Mouse (Mus musculus) forebrain, embryonic 16.5 days (tissue): ENCODE measurements at regions not wholly inside any gene's neighbourhood (a gene's known extent, or its start where the extent isn't known, plus 50 kb on each side); places are given as distances from the start of the nearest gene placed in this dataset.

Experiments used
- ATAC-seq: fragments of 200-750 bp; cut with Nextera tagmentation; 2 replicates; pipeline ENCODE4 v1.8.0; 2017; ENCODE audit warnings: mild to moderate bottlenecking, moderate library complexity
- H3K27ac ChIP-seq: fragments of 300-500 bp; sonication (generic); 2 replicates; pipeline ENCODE4 v1.5.1; 2014; ENCODE audit warnings: low read length, control low read depth
- H3K27me3 ChIP-seq: fragments of 300-500 bp; sonication (generic); replicated peaks from 2 replicates; pipeline ENCODE4 v1.6.1; 2014; ENCODE audit warnings: low read length; ENCODE audit not compliant: control insufficient read depth, insufficient read depth
- H3K36me3 ChIP-seq: fragments of 300-500 bp; sonication (generic); 2 replicates; pipeline ENCODE4 v1.6.1; 2014; ENCODE audit not compliant: control insufficient read depth, insufficient read depth
- H3K4me1 ChIP-seq: fragments of 300-500 bp; sonication (generic); replicated peaks from 2 replicates; pipeline ENCODE4 v1.6.1; 2014; ENCODE audit warnings: low read length; ENCODE audit not compliant: control insufficient read depth, insufficient read depth
- H3K4me2 ChIP-seq: fragments of 300-500 bp; sonication (generic); 2 replicates; pipeline ENCODE4 v1.6.1; 2014; ENCODE audit warnings: mild to moderate bottlenecking, low read length, control low read depth
- H3K4me3 ChIP-seq: fragments of 300-500 bp; sonication (generic); replicated peaks from 2 replicates; pipeline ENCODE4 v1.5.1; 2014; ENCODE audit warnings: mild to moderate bottlenecking, low read length, control low read depth
- H3K9ac ChIP-seq: fragments of 300-500 bp; sonication (generic); replicated peaks from 2 replicates; pipeline ENCODE4 v1.6.1; 2014; ENCODE audit warnings: low read depth, low read length, control low read depth
- H3K9me3 ChIP-seq: fragments of 300-500 bp; sonication (generic); 2 replicates; pipeline ENCODE4 v1.6.1; 2016; ENCODE audit warnings: low read length; ENCODE audit not compliant: control insufficient read depth
- WGBS: fragments of 180-500 bp; shearing (Covaris S2); extraction: QIAGEN DNeasy Blood & Tissue Kit; methylation state at CpG from one replicate; pipeline ENCODE4 v1.1.7; 2014; 5-methylcytosine and 5-hydroxymethylcytosine counted together

DNA sequence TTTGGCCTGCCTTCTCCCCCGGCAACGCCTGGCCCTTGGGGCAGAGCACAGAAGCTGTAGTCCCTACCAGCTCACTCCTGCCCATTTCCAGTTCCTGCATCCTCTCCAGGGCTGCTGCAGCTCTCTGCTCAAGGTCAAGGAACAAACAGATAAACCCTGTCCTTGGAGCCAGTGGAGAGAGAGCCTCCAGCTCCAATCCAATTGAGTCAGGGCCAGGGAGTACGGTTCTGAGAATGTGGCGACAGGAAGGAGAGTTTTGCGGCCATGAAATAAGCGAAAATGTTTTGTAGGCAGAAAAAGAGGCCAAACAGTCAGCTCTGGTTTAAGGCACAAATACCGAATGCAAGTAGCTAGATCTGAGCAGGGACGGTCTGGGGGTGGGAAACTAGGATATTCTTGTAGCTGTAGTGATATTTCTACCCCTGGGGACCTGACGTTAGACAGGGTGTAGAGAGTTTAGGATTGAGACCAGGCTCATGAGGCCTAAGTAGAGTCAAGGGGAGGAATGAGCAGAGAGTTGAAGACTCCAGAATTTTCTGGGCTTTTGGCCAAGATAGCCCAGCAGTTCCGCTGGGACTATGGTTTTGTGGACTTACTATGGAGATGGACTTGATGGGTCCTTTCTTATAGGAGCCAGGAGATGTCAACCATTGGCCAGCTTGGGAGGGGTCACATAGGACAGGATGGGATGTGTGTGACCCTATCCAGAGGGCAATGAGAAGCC, 90.5 kb downstream of the Cstad start:
- Histone ChIP-seq H3K27me3 (no peaks in the 10 kb centered on the region), H3K9me3 (no peaks in the 10 kb centered on the region), H3K27ac (peak overlapping the region; percentile 49), H3K36me3 (no peaks in the 10 kb centered on the region), H3K4me1 (peaks cover 35% of the 10 kb centered on the region), H3K9ac (no peak overlapping the region), H3K4me3 (no peak overlapping the region), H3K4me2 (no peak overlapping the region)
- 70% methylated on average over 10 of the region's 10 CpGs for WGBS
- ATAC-seq, result no peak

GRCm38 (mm10) chr2:30684461-30684860, 89.6 kb downstream of the Cstad start:
- Histone ChIP-seq H3K4me1 (peaks cover 35% of the 10 kb centered on the region), H3K36me3 (no peaks in the 10 kb centered on the region), H3K9ac (no peak overlapping the region), H3K4me2 (no peak overlapping the region), H3K27ac (no peak overlapping the region), H3K4me3 (no peak overlapping the region), H3K9me3 (no peaks in the 10 kb centered on the region), H3K27me3 (no peaks in the 10 kb centered on the region)
- WGBS, result 94% methylated on average over 6 of the region's 6 CpGs
- no peak for ATAC-seq

DNA sequence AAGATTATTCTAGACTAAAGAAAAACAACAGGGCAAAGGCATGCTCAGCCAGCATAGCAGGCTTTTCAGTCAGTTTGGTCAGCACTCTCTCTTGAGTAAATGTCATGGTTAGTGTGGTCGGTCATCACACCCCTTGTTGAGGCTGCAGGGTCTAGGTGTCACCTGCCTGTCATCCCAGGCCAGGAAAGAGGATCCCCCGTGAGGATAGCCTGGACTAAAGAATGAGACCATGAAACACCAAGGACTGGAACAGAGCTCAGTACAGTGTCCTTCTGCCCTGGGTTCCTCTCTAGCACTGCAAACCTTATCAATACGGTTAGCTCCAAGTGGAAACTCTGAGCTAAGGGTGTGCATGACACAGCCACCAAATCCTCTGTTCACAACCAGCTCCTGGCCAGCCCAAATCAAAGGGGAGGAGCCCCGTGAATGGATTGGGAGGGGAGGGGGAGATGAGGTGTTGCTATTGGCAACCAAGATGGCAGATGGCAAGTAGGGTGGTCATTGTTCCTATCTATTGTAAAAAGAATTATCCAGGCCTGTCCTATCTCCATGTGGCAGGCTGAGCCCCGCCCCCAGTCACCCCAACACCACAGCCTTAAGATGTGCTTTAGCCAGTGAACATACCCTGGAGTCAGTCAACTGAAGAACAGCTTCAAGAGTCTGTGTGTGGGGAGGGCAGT, 87.4 kb downstream of the Cstad start:
- H3K27me3 ChIP-seq, result no peaks in the 10 kb centered on the region
- no peaks in the 10 kb centered on the region for H3K9me3 ChIP-seq
- no peak overlapping the region for H3K9ac ChIP-seq
- no peak overlapping the region for H3K4me2 ChIP-seq
- H3K4me3 ChIP-seq, result no peak overlapping the region
- 41% methylated on average over 5 of the region's 5 CpGs for WGBS
- H3K27ac ChIP-seq, result peak overlapping the region; percentile 61
- peaks cover 36% of the 10 kb centered on the region for H3K4me1 ChIP-seq
- no peak for ATAC-seq
- no peaks in the 10 kb centered on the region for H3K36me3 ChIP-seq

GRCm38 (mm10) chr2:30681642-30682041, 86.8 kb downstream of the Cstad start:
- Histone ChIP-seq H3K27me3 (no peaks in the 10 kb centered on the region), H3K9me3 (no peaks in the 10 kb centered on the region), H3K27ac (peak overlapping the region; percentile 61), H3K4me3 (no peak overlapping the region), H3K36me3 (no peaks in the 10 kb centered on the region), H3K4me1 (peaks cover 35% of the 10 kb centered on the region), H3K4me2 (no peak overlapping the region), H3K9ac (no peak overlapping the region)
- 57% methylated on average over 2 of the region's 2 CpGs for WGBS
- ATAC-seq, result no peak

DNA sequence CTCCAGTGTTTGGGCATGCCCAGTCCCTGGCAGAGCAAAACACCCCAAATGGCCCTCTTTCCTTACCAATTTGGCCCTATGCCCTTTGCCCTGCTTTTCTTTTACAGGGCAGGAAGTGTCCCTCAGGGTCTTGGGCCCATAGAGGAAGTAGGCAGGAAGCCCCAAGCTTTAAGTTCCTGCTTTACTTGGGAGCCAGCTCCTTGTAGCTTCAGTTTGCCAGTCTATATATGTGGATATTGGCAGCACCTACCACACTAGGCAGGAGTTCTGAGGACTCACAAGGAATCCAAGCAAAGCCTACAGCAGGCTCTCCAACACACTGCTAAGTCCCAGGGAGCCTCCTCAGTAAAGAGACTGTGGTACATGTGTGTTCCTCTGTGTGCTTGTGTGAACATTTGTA, 84.2 kb downstream of the Cstad start:
- H3K9me3 ChIP-seq, result no peaks in the 10 kb centered on the region
- H3K9ac ChIP-seq, result no peak overlapping the region
- peaks cover 32% of the 10 kb centered on the region for H3K4me1 ChIP-seq
- no peak for ATAC-seq
- no peaks in the 10 kb centered on the region for H3K36me3 ChIP-seq
- no peak overlapping the region for H3K4me3 ChIP-seq
- H3K27me3 ChIP-seq, result no peaks in the 10 kb centered on the region
- no peak overlapping the region for H3K27ac ChIP-seq
- H3K4me2 ChIP-seq, result no peak overlapping the region

GRCm38 (mm10) chr2:30677498-30677897, 82.7 kb downstream of the Cstad start:
- Histone ChIP-seq H3K9ac (peak overlapping the region; percentile 76), H3K4me1 (peaks cover 29% of the 10 kb centered on the region), H3K27ac (peak overlapping the region; percentile 99), H3K27me3 (no peaks in the 10 kb centered on the region), H3K4me3 (peak overlapping the region; percentile 33), H3K9me3 (no peaks in the 10 kb centered on the region), H3K36me3 (no peaks in the 10 kb centered on the region), H3K4me2 (peak overlapping the region; percentile 64)
- ATAC-seq, result no peak
- WGBS, result 4% methylated on average over 5 of the region's 5 CpGs

GRCm38 (mm10) chr2:30676833-30677459, 82.1 kb downstream of the Cstad start:
- Histone ChIP-seq H3K4me2 (peak overlapping the region; percentile 64), H3K9ac (peak overlapping the region; percentile 76), H3K9me3 (no peaks in the 10 kb centered on the region), H3K36me3 (no peaks in the 10 kb centered on the region), H3K4me3 (peak overlapping the region; percentile 33), H3K27ac (peak overlapping the region; percentile 99), H3K4me1 (peaks cover 24% of the 10 kb centered on the region), H3K27me3 (no peaks in the 10 kb centered on the region)
- WGBS, result under 1% methylated on average over 44 of the region's 44 CpGs
- peak; percentile 85 for ATAC-seq

GRCm38 (mm10) chr2:30676450-30676832, 81.6 kb downstream of the Cstad start:
- H3K9ac ChIP-seq, result peak overlapping the region; percentile 76
- ATAC-seq, result peak; percentile 42
- H3K9me3 ChIP-seq, result no peaks in the 10 kb centered on the region
- H3K4me2 ChIP-seq, result peak overlapping the region; percentile 64
- H3K27ac ChIP-seq, result peak overlapping the region; percentile 99
- WGBS, result 3% methylated on average over 7 of the region's 7 CpGs
- no peaks in the 10 kb centered on the region for H3K27me3 ChIP-seq
- H3K36me3 ChIP-seq, result no peaks in the 10 kb centered on the region
- peak overlapping the region; percentile 33 for H3K4me3 ChIP-seq
- H3K4me1 ChIP-seq, result peaks cover 23% of the 10 kb centered on the region

DNA sequence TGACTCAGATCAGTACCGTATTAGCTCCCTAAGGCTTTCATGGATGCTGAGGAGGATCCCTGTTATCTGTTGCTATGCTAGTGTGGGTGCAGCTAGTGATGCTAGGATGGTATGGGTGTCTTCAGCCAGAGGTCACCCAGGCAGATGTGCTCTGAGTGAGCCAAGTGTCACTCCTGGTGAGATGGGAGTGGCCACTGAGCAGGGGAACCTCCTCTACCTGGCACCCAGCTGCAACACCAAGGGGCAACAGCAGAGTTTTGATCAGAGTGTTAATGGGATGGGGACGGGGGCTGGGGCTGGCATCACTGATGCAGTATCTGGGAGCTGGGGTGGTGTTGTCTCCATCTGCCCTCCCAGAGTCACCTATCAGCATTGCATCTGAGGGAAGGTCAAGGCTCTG, 81.0 kb downstream of the Cstad start:
- ATAC-seq, result no peak
- Histone ChIP-seq H3K9me3 (no peaks in the 10 kb centered on the region), H3K4me2 (no peak overlapping the region), H3K4me3 (no peak overlapping the region), H3K9ac (no peak overlapping the region), H3K36me3 (no peaks in the 10 kb centered on the region), H3K27me3 (no peaks in the 10 kb centered on the region), H3K27ac (no peak overlapping the region; the same call in 1 of the 2 replicates), H3K4me1 (peaks cover 23% of the 10 kb centered on the region)
- 73% methylated on average over 2 of the region's 2 CpGs for WGBS
